ENCODE assay signal across 19 mouse cellular contexts in genomic region chr9:42423649-42424048, GRCm38 (mm10). TPM values are rescaled to one million over a fixed set of nuclear protein-coding genes. Genes with fewer than 3 reads are reported as not detected.
DNase-seq lines count a peak whose midpoint lies in the region; ATAC-seq and TF ChIP-seq lines count a peak whose summit lies in the region.
"Had no signal": no experiment of that assay in that cellular context is flagged by ENCODE, and none has a peak within 500 bp of the region (broad histone marks: within the 10 kb centered on the region; RNA-seq: fewer than 3 reads in every experiment).

No protein-coding gene starts in this region.

- H3K9me3 ChIP-seq in intestine, postnatal 0 days (ENCODE audit: control insufficient read depth) = no peaks in the 10 kb centered on the region
- H3K9me3 ChIP-seq: hindbrain, embryonic 15.5 days; liver, embryonic 13.5 days had no signal

- H3K4me3 ChIP-seq in intestine, postnatal 0 days (ENCODE audit: low read depth, low read length) = no peak overlapping the region
- H3K4me3 ChIP-seq: hindbrain, embryonic 15.5 days; liver, embryonic 13.5 days; myocyte had no signal

- H3K9ac ChIP-seq in intestine, postnatal 0 days (ENCODE audit: low read depth, low read length) = no peak overlapping the region
- H3K9ac ChIP-seq: hindbrain, embryonic 15.5 days; liver, embryonic 13.5 days had no signal

- peak; percentile 11 for DNase-seq in kidney, adult 9 months
- no peak for DNase-seq in kidney, adult 8-10 months
- DNase-seq in lung, postnatal 25 days (ENCODE audit: low spot score) = peak; percentile 79
- DNase-seq in cerebellum, postnatal 36 days = no peak
- no peak for DNase-seq in ovary, postnatal 14 days (ENCODE audit: low spot score)
- DNase-seq in thymus, postnatal 4 days = no peak
- DNase-seq: cerebellum, adult 9-10 months; heart, postnatal 36 days; kidney, postnatal 4 days; layer of hippocampus, postnatal 36 days; liver, embryonic 13.5 days; midbrain, embryonic 14.5 days; right cerebral cortex, adult 18-20 months had no signal

- no peak overlapping the region for H3K4me2 ChIP-seq in intestine, postnatal 0 days (replicated peaks; ENCODE audit: low read depth)
- H3K4me2 ChIP-seq: heart, embryonic 11.5 days; hindbrain, embryonic 15.5 days; liver, embryonic 13.5 days had no signal

- TF ChIP-seq CTCF in intestine, postnatal 0 days (IDR thresholded peaks at IDR 0.05; ENCODE audit: low read depth) = no peak

- H3K4me1 ChIP-seq in intestine, postnatal 0 days (replicated peaks; ENCODE audit: control insufficient read depth, insufficient read depth, low read length) = no peaks in the 10 kb centered on the region; the same call in 1 of the 2 replicates

- H3K27ac ChIP-seq in intestine, postnatal 0 days (ENCODE audit: low read depth, low read length) = no peak overlapping the region
- H3K27ac ChIP-seq: hindbrain, embryonic 15.5 days; liver, embryonic 13.5 days had no signal

- H3K27me3 ChIP-seq in intestine, postnatal 0 days (replicated peaks; ENCODE audit: control insufficient read depth, insufficient read depth, low read length) = no peaks in the 10 kb centered on the region
- H3K27me3 ChIP-seq: hindbrain, embryonic 15.5 days; liver, embryonic 13.5 days; Patski had no signal

- peaks cover 23% of the 10 kb centered on the region for H3K36me3 ChIP-seq in intestine, postnatal 0 days (ENCODE audit: control insufficient read depth, insufficient read depth)

- ATAC-seq in intestine, postnatal 0 days = peak; percentile 64; the same call in 1 of the 2 replicates
- ATAC-seq in erythroblast, adult 5-6 weeks (replicated peaks; ENCODE audit: low FRiP score, poor library complexity, severe bottlenecking) = no peak
- ATAC-seq: Patski had no signal

- WGBS in intestine, postnatal 0 days = 43% methylated on average over 2 of the region's 2 CpGs

RNA-seq across cellular contexts. Expression of gene Tecta, which starts 23.9 kb away (rescaled TPM):
- 0.04 and 0.10 TPM in 2 replicates for polyA plus RNA-seq in intestine, postnatal 0 days (2015; fragmentation: Nextera tagmentation; extraction: Ambion mirVana)
- 0.63 TPM in 1 of 2 replicates, not detected in the other for total RNA-seq in erythroblast, adult 5-6 weeks (2015; ENCODE audit: low replicate concordance)
- total RNA-seq in erythroblast, adult 5-6 weeks (2017; ENCODE audit: low replicate concordance) = 1.1 TPM in 2 replicates
- total RNA-seq: heart, postnatal 36 days had no signal

Comparison
In these comparisons a context has a peak if more than half of its experiments do, and no peak if none do; other contexts are left out.
1. DNase-seq: peak in kidney, adult 9 months (single experiment) and lung, postnatal 25 days (single experiment); none in kidney, adult 8-10 months (0 of 2), cerebellum, postnatal 36 days (0 of 2), ovary, postnatal 14 days (single experiment) and thymus, postnatal 4 days (single experiment).